Mouse (Mus musculus) retina, adult 2 months (tissue): ENCODE measurements around the gene Ano10.

Experiments used
- DNase-seq: peaks from one replicate; pipeline ENCODE4 v3.0.0-alpha.2; 2012; ENCODE audit warnings: low read depth, low spot score

Ano10 gene

DNA sequence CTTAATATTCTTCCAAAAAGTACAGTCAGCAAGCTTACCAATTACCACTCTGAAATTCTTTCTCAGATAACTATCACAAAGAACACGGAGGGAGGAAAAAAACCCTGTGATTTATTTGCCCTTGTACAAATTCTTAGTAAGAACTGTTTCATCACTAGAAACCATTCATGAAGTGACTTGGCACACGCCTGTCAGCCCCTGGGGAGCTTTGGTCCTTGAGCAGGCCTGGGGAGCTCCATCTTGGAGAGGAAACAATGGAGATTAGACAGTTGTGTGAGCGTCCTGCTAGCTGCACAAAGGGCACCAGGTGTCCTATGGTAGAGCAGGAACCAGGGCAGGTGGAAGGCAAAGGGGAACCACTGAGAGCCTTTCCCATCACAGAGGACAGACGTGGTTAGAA, 48.8 kb downstream of the Ano10 start:
- no peak for DNase-seq

DNA sequence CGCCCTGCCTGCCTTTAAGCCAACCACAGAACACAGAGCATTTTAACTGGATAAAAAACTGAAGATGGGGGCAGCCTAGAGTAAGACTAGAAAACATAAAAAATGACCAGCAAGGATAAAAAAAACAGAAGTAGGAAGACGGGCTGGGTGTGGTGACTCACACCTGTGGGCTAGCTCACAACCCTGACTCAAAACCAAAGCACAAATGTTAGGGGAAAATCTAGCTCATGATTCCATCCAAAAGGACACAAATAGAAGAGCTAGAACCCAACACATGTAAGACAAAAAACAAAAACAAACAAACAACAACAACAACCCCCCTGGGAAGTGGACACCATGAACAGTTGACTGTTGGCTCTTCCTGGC, 49.4 kb downstream of the Ano10 start:
- no peak for DNase-seq

DNA sequence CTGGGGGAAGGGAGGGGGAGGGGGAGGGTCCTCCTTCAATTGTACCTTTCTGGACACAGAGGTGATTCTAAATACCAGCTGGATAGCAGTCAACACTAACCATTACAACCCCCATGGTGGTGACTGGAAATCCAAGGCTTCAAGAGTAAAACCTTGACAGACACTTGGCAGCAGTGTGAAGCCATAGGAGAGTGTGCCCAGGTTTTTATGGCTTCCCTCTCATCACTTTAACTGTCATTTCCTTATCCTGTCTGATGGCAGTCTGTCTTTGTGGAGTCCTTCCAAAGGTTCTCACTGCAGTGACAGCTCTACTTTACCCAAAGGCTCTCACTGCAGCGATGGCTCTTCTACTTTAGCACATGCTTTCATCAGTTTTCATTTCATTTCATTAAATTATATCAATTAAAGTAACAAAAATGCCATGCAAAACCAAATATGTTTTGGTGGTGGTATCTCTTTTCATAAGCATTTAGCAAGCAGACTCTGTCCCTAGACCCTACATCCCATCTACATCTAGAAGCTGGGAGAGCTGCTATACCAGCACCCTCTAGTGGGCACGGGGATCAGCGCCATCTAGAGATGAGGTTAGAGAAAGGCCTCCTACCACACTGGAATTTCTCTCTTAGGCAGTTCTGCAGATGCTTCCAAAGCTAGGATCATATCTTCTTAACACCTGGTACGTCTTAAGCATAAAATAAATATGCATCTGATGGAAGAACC, 50.0 kb downstream of the Ano10 start:
- DNase-seq, result no peak

DNA sequence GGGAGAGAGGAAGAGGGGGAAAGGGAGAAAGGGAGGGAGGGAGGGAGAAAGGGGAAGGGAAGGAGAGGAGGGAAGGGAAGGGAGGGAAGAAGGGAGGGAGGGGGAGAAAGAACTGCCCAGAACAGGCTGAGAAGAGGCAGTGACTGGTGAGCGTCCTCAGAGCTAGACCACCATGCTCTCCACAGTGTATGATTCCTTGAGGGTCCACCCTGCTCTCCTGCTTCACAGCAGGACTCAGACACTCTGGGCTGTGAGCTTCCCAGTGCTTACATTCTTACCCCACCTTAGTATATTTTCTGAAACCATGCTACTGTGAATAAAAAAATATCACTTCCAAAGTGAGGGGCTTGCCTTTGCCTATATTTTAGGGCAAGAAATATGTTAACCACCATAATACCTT, 50.9 kb downstream of the Ano10 start:
- DNase-seq, result no peak

DNA sequence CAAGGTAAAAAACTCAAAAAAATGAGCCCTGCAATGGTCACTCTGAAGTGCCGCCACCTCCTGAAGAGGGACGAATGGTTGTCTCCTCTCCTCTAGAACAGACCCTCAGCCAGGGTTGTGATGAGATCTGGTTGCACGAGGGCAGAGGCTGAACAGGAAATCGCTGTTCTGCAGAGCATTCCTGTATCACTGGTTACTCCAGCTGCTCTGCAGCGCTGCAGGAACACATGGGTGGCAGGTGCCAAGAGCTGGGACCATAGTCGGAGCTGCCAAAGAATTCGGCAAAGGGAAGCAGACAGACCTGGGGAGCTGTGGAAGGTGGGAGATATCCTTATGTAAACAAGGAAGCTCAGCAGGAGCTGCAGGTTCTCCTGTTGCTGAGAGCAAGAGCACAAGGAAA, 51.4 kb downstream of the Ano10 start:
- DNase-seq, result no peak

DNA sequence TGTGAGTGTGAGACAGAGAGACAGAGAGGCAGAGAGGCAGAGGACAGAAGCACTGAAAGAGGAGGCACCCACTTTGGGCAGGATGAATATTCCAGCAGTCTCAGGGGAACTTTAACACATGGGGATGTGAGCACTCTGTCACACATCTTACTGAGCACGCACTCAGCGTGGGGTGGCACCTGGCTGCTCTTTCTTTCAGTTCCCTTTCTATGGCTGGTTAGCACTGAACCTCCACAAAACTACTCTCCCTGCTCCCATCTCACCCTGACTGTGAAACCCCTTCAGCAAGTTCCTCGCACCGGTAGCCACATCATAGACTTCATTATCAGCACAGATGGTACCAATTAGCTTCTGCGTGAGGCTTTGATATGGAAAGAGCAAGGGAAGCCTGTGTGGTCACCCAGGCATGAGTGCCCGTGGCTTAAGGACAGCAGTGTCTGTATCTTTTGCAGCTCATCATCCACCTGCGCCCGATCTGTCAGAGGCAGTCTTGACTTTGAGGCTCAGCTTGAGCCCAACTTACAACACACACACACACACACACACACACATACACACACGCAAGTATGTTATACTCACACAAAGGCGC, 52.3 kb downstream of the Ano10 start:
- no peak for DNase-seq

DNA sequence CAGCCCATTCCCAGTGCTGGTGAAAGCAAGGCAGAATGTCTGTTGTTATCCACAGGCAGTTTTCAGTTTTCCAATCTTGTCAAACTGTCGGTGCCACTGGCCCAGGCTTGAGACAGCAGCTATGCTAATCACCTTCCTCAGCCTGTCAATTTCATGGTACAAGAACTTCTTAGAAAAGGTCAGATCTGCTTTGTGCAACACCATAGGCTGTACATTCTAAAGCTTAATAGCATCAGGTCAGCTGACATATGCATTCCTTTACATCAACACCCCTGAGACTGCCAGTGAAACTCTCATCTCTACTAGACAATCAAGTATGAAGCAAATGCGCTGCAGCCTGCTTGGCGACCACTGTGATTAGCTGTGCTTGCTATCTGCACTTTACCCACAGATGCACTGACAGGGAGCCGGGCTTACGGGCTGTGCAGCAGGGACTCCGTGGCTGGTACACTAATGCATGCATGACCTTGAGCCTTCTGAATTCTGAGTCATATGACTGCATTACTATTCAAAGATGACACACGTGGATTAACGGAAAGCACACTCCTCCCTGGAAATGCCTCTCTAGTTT, 53.5 kb downstream of the Ano10 start:
- DNase-seq, result no peak

DNA sequence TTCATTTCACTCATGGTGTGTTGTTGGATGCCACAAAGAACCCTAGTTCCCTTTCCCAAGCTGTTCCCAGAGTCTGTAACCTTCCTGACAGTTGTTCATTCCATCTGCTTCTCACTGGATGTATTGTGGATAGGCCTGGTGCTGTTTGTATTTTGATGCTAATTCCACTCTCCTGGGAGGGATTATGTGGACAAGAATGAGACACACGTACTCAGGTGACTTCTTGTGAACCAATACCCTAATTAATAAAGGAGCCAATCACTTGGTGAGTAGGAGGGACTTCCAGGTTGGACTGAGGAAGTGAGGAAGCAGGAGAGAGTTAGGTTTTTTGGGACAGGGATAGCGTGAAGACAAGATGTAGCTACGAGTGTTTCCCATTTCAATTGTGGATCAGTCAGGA, 59.5 kb downstream of the Ano10 start:
- DNase-seq, result no peak

DNA sequence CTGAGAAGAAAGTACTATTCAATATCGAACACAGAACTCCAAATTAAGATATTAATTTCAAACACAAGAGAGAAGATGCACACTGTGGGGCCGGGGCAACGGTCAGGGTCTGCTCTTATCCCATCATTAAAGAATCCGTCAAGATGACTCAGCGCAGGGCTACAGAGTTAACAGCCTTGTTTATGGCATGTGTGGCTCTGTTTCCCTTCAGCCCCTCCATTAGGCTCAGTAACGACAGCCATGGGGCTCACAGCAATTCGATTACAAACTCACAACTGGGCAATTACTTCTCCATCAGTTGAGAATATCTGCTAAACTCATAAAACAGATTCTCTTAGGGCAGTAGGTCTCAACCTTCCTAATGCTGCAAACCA, 60.3 kb downstream of the Ano10 start:
- DNase-seq, result no peak

DNA sequence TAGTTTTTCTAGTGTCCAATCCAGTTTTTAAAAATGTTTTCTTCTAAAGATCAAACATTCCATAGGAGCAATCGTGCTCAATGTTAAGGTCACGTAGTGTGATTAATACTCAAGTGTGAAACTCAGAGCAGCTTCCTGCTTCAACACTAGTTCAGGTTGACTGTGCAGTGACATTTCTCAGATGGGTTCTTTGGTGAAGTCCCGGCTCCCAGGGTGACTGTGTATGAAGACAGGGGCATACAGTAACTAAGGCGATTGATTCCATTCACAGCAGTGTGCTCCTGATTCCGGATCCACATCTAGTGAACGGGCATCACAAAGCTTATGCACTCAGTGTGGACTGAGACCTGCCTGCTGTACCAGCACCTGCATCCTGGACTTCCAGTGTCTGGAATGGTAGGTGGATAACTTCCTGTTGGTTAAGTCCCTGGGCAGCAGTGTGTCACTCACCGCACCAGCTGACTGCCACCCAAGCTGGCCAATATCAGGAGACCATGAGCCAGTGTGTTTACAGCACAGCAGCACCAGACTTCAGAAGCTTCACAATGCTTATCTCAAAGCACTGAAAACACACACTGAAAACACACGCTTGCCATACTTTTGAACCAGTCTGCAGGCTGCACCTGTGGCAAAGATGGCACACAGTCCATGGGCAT, 60.8 kb downstream of the Ano10 start:
- DNase-seq, result no peak

DNA sequence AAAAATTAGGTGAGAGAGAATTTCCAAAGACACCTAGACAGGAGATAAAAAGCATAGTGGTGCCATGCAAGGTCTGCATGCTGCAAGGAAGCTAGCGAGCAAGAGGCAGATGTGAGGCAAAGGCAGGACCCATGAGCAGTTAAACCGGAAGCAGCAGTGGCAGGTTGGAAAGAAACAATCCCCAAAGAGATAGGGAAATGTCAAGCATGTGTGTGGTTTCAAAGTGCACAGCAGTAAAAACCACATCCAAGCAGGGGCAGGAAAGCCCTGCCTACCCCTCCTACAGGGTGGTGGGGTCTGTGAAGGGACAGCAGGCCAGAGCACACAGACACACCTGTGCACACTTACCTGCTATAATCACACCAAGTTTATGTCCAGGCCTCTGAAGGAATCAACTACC, 61.3 kb downstream of the Ano10 start:
- DNase-seq, result no peak

DNA sequence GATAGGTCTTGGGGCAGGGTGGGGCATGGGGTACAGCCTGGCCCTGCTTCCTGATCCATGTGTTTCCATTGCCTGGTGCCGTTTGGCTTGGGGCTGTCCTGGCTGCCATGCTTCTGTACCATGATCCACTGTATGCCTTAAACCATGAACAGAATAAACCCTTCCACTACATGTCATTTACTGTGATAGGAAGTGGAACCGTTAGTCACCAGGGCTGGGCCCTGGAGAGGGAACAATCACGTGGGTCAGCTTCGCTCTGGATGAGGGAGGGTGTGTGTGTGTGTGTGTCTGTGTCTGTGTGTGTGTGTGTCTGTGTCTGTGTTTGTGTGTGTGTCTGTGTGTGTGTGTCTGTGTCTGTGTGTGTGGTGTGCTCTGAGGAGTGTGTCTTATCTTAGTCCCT, 63.5 kb downstream of the Ano10 start:
- no peak for DNase-seq

DNA sequence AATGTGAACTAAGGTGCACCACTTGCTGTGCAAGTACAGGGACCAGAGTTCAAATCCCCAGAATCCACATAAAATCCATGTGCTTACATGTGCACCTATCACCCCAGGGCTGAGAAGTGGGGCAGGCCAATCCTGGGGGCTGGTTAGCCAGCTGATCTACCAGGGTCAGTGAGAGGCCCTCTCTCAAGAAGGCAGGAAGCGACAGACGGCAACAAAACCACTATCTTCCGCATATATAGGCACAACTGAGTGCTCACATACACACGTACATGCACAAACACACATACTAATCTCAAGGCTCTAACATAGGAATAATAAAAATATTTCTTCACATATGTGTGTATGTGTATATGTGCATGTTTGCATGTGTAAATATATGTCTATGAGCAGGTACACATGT, 67.8 kb downstream of the Ano10 start:
- no peak for DNase-seq

DNA sequence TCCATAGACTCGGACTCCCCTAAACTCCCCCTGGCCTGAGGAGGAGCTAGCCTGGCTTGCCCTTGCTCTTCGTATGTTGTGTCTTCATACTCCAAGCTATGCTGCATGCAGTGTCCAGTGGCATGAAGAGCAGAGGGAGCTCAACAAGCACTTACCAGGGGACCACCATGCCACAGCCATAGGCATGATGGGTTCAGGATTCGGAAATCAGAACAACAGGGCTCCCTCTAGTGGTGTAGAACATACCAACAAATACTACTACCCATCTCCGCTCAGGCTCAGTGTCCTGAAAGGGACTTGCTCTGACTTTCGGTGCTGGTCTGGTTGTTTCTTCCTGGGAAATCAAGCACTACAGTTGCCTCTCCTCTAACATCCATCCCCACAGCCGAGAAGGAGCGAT, 68.9 kb downstream of the Ano10 start:
- no peak for DNase-seq

DNA sequence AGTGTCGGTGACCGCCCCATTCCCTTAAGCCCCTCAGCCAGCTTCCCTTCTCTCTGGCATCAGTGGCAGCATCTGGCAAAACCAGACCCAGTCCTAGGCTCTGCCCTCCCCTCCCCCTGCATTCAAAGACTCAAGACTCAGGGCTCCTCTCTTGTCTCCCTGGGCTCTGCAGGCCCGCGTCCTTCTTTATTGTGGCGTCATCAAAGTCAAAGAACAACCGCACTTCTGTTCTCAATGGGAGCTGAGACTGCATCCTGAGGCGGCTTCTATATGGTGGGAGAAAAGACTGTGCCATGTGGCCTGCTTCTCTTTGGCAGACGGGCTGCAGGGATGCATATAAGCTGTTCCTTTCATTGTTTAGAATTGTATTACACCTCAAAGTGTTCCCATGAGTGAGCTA, 71.2 kb downstream of the Ano10 start:
- no peak for DNase-seq

DNA sequence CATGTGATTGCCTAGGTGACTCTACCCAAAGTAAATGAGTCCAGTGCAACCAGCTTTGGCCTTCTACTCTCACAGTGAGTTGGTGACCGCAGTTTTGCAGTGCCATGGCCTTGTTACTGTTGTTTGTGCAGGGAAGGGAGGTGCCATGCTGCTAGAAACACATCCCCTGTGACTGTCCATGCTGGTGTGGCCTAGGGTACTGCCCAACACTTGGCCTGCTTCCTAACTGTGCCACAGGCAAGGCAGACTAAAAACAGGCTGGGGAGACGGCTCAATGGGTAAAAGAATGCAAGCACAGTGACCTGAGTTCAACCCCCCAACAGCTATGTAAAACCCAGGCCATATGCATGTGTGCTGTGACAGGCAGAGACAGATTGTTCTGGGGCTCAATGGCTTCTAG, 74.3 kb downstream of the Ano10 start:
- DNase-seq, result no peak

DNA sequence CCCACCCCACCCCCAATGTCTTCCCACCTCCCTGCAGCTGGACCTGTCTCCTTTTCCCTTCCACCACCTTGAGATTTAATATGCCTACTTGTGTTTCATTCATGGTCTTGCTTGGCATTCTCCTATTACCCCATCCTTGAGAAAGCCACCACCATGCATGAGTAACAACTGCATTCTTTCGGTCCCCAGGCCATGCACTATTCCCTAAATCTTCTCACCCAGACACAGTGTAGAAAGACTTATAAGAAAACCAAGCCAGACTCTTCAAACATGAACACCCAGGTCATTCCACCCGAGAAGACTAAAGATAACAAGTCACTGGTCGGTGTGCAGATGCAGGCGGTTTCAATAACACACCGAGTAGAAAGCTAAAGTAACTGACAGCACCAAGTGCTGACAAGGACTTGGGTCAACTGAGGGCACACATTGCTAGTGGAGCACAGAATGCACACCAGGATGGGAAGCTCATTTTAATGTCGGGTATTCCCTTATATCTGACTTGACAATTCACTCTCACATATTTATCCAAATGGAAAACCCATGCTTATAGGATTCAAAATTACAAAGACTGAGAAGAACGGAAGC, 77.2 kb downstream of the Ano10 start:
- no peak for DNase-seq

DNA sequence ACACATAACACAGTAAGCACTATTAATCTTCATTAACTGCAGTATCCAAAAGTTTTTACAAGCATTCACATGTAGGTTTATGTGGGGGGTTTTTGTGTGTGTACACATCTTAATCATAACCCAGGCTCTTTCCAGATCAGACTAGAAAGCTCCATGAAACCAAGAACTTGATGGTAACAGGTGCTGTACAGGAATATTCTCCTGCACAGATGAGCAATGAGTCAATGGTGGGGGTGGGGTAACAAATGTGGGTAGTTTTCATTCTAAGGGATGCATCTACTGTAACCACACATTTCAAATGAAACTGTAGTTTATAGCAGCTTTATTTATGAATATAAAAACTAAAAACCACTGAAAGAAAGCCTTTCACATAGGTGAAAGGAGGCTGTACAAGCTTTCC, 79.1 kb downstream of the Ano10 start:
- no peak for DNase-seq

DNA sequence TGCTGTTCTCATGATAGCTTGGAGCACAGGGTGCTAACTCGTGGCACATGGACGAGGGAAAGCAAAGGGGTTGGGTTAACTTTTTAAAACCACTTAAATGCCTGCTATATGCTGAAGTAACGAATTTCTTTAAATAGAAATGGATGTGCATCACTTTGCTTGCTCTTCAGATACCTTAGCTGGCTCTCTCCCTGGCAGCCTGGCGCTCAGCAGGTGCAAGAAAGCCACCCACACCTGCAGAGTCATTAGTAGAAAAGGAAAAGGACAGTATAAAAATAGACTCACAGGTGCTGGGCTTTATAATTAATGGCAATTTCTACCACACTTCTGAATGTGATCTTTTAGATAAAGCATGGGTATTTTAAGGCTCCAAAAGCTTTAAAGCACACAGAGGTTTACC, 85.9 kb downstream of the Ano10 start:
- DNase-seq, result no peak

DNA sequence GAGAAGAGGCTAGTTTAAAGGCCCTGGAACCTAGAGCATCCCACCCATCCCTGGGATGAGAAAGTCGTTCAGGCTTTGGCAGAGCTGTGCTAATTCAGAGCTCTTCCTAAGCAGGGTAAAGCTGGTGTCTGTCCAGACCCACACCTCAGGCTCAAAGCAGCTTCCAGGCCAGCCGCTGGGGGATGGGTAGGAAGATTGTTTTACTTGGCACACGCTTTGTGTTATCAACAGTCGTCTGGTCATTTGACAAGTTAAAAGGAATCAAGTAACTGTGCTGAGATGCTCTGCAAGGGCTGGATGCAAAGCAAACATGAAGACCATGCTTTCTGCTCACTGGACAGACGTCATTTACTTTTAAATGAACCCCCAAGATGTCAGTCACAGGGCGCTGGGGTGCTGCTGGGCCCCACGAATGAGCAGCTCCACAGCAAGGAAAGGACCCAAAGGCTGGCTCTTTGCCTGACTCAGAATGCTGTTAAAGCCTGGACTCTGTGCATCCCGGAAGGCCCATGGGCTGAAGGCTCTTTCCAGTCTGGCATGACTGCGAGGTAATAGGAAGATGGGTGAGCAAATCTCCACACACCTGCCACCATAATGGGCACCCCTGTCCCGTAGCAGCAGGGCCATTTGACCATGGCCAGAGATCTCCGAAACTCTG, 88.6 kb downstream of the Ano10 start:
- no peak for DNase-seq

DNA sequence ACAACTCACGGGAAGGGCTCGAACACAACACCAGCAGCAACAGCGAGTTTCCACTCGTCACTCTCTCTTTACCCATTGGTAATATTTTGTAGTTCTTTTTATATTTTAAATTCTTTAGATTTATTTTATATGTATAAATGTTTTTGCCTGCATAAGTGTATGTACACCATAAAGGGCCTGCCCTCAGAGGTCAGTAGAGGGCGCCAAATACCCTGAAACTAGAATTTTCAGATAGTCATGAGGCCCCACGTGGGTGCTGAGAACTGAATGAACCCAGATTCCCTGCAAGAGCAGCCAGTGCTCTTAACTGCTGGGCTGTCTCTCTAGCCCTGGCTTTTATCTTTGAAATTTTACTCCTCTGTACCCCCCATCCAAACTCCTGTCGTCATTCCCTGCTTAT, 89.7 kb downstream of the Ano10 start:
- no peak for DNase-seq

DNA sequence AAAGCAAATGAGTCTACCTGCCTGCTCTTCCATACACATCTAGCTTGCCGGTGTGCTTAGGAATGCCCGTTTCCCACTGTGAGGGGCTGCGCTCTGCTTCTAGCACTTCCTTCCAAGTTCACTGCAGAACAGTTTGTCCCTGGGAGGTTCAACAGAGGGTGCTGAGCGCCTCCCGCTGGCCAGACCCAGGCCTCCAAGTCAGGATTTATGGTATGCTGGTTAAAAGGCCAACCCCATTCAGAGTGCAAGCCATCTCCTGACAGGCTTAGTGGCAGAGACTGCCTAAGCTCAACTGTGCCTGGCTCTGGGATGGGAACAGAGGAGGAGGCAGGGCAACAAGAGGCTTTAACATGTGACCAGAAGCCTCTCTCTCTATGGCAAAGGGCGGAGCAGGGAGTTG, 95.0 kb downstream of the Ano10 start:
- DNase-seq, result no peak
